Mouse (Mus musculus): Measurements from ENCODE around the gene Pus7l.

GRCm38 (mm10) chr15:94480792-94481191 lies 62.6 kb downstream of the Pus7l start:
- TF ChIP-seq CTCF (IDR thresholded peaks at IDR 0.05; ENCODE audit: extremely low read depth, insufficient read depth, low read length) (no peak), POLR2A (IDR thresholded peaks at IDR 0.05; ENCODE audit: extremely low read depth, insufficient read depth, low read length) (no peak)
